Mouse (Mus musculus) CH12.LX (cell line): ENCODE data around the gene Astl. TPM values are rescaled to one million over a fixed set of nuclear protein-coding genes. Genes with fewer than 3 reads are reported as not detected.

Source experiments
- DNase-seq: peaks from one replicate; pipeline ENCODE4 v3.0.0-alpha.2; 2013; ENCODE audit errors: extremely low read depth
- H3K27ac ChIP-seq: 2 replicates; pipeline ENCODE4 v1.5.1; 2012; ENCODE audit warnings: low read depth, mild to moderate bottlenecking, control low read depth, moderate library complexity; ENCODE audit not compliant: insufficient read depth
- H3K27me3 ChIP-seq: replicated peaks from 2 replicates; pipeline ENCODE3; 2012; ENCODE audit warnings: inconsistent platforms
- H3K36me3 ChIP-seq, 2 experiments: replicated peaks in 1 of 2; 2 replicates each; pipeline versions ENCODE3 to v1.6.1; 2012; ENCODE audit warnings: inconsistent platforms in 1 of 2, low read length in 1 of 2, mild to moderate bottlenecking in 1 of 2, mixed read lengths in 1 of 2, moderate library complexity in 1 of 2; ENCODE audit not compliant: control insufficient read depth in 1 of 2, insufficient read depth in 1 of 2
- H3K4me1 ChIP-seq, 2 experiments: 2 replicates each; pipeline ENCODE4 v1.6.1; 2012; ENCODE audit warnings: inconsistent platforms in 1 of 2, moderate library complexity in 1 of 2; ENCODE audit not compliant: insufficient read depth in 2 of 2, control insufficient read depth in 1 of 2
- H3K4me2 ChIP-seq: 2 replicates; pipeline ENCODE4 v1.6.1; 2012; ENCODE audit warnings: low read depth, mild to moderate bottlenecking, control low read depth; ENCODE audit not compliant: poor library complexity, insufficient read depth, severe bottlenecking
- H3K4me3 ChIP-seq, 3 experiments: fragments of 150-350 bp in 1 of 3; sonication (generic) in 1 of 3; replicated peaks in 1 of 3; 2 replicates each; pipeline versions ENCODE3 to v1.5.1; 2011 to 2012; ENCODE audit warnings: low read depth in 2 of 3, low read length in 2 of 3, mild to moderate bottlenecking in 2 of 3, moderate library complexity in 2 of 3, control low read depth in 1 of 3, improper control_type of control experiment in 1 of 3, inconsistent platforms in 1 of 3, mixed read lengths in 1 of 3; ENCODE audit not compliant: poor library complexity in 1 of 3
- H3K79me2 ChIP-seq: replicated peaks from 2 replicates; pipeline ENCODE4 v1.6.1; 2012; ENCODE audit warnings: mild to moderate bottlenecking, moderate library complexity; ENCODE audit not compliant: control insufficient read depth, poor library complexity, insufficient read depth, severe bottlenecking; ENCODE audit errors: extremely low read depth
- H3K9ac ChIP-seq: 2 replicates; pipeline ENCODE4 v1.6.1; 2012; ENCODE audit warnings: low read depth, mild to moderate bottlenecking, control low read depth, moderate library complexity; ENCODE audit not compliant: insufficient read depth
- H3K9me3 ChIP-seq: replicated peaks from 2 replicates; pipeline ENCODE3; 2012; ENCODE audit warnings: low read length, inconsistent platforms, mixed read lengths
- BHLHE40 ChIP-seq: IDR thresholded peaks from 2 replicates; pipeline ENCODE4 v1.6.1; 2011; ENCODE audit warnings: mild to moderate bottlenecking, low read depth, low read length, improper control_type of control experiment
- CHD1 ChIP-seq: IDR thresholded peaks from 2 replicates; pipeline ENCODE4 v1.6.1; 2012; ENCODE audit warnings: low read depth, low read length, improper control_type of control experiment, inconsistent platforms
- CHD2 ChIP-seq: IDR thresholded peaks from 2 replicates; pipeline ENCODE4 v1.6.1; 2011; ENCODE audit warnings: low read length, improper control_type of control experiment
- CTCF ChIP-seq, 2 experiments: IDR thresholded peaks in 1 of 2; conservative IDR thresholded peaks in 1 of 2; 2 replicates each; pipeline ENCODE4 v1.5.1; 2011 to 2012; ENCODE audit warnings: low read depth in 2 of 2, low read length in 2 of 2, improper control_type of control experiment in 1 of 2, inconsistent platforms in 1 of 2, mild to moderate bottlenecking in 1 of 2, moderate library complexity in 1 of 2
- E2F4 ChIP-seq: IDR thresholded peaks from 2 replicates; pipeline ENCODE4 v1.6.1; 2011; ENCODE audit warnings: low read depth, low read length, improper control_type of control experiment; ENCODE audit not compliant: insufficient replicate concordance
- ELF1 ChIP-seq: IDR thresholded peaks from 2 replicates; pipeline ENCODE4 v1.6.1; 2014; ENCODE audit warnings: low read depth, mild to moderate bottlenecking, inconsistent platforms, low read length, improper control_type of control experiment
- EP300 ChIP-seq: IDR thresholded peaks from 2 replicates; pipeline ENCODE4 v1.6.1; 2011; ENCODE audit warnings: low read length, improper control_type of control experiment
- ETS1 ChIP-seq: conservative IDR thresholded peaks from 2 replicates; pipeline ENCODE4 v1.6.1; 2012; ENCODE audit warnings: low read depth, mild to moderate bottlenecking, inconsistent platforms, low read length, improper control_type of control experiment, moderate library complexity
- GABPA ChIP-seq: IDR thresholded peaks from 2 replicates; pipeline ENCODE4 v1.6.1; 2012; ENCODE audit warnings: low read depth, low read length, improper control_type of control experiment, inconsistent platforms; ENCODE audit not compliant: insufficient replicate concordance
- HCFC1 ChIP-seq: IDR thresholded peaks from 2 replicates; pipeline ENCODE4 v1.6.1; 2012; ENCODE audit warnings: low read depth, mild to moderate bottlenecking, inconsistent platforms, low read length, improper control_type of control experiment
- IRF4 ChIP-seq: IDR thresholded peaks from 2 replicates; pipeline ENCODE4 v1.6.1; 2014; ENCODE audit warnings: low read depth, mild to moderate bottlenecking, inconsistent platforms, low read length, improper control_type of control experiment
- JUN ChIP-seq: IDR thresholded peaks from 2 replicates; pipeline ENCODE4 v1.6.1; 2011; ENCODE audit warnings: low read depth, mild to moderate bottlenecking, low read length, improper control_type of control experiment, moderate library complexity; ENCODE audit not compliant: insufficient read depth
- JUND ChIP-seq: conservative IDR thresholded peaks from 2 replicates; pipeline ENCODE4 v1.6.1; 2011; ENCODE audit warnings: low read depth, low read length, improper control_type of control experiment
- KAT2A ChIP-seq: IDR thresholded peaks from 2 replicates; pipeline ENCODE4 v1.6.1; 2012; ENCODE audit warnings: low read length, improper control_type of control experiment, inconsistent platforms; ENCODE audit not compliant: insufficient replicate concordance
- MAFK ChIP-seq: IDR thresholded peaks from 2 replicates; pipeline ENCODE4 v1.6.1; 2011; ENCODE audit warnings: low read length, improper control_type of control experiment; ENCODE audit not compliant: insufficient replicate concordance
- MAX ChIP-seq: IDR thresholded peaks from 2 replicates; pipeline ENCODE4 v1.6.1; 2011; ENCODE audit warnings: low read length, improper control_type of control experiment
- MAZ ChIP-seq: IDR thresholded peaks from 2 replicates; pipeline ENCODE4 v1.6.1; 2012; ENCODE audit warnings: low read depth, mild to moderate bottlenecking, inconsistent platforms, low read length, improper control_type of control experiment, moderate library complexity
- MEF2A ChIP-seq: IDR thresholded peaks from 2 replicates; pipeline ENCODE4 v1.6.1; 2014; ENCODE audit warnings: low read depth, mild to moderate bottlenecking, inconsistent platforms, low read length, improper control_type of control experiment, borderline replicate concordance
- MXI1 ChIP-seq: IDR thresholded peaks from 2 replicates; pipeline ENCODE4 v1.6.1; 2011; ENCODE audit warnings: mild to moderate bottlenecking, low read depth, low read length, improper control_type of control experiment
- MYC ChIP-seq: IDR thresholded peaks from 2 replicates; pipeline ENCODE4 v1.6.1; 2011; ENCODE audit warnings: low read depth, mild to moderate bottlenecking, improper control_type of control experiment, low read length
- NELFE ChIP-seq: IDR thresholded peaks from 2 replicates; pipeline ENCODE4 v1.6.1; 2011; ENCODE audit warnings: low read depth, low read length, improper control_type of control experiment
- NRF1 ChIP-seq: IDR thresholded peaks from 2 replicates; pipeline ENCODE4 v1.6.1; 2014; ENCODE audit warnings: low read depth, mild to moderate bottlenecking, inconsistent platforms, low read length, improper control_type of control experiment, moderate library complexity
- PAX5 ChIP-seq: IDR thresholded peaks from 2 replicates; pipeline ENCODE4 v1.6.1; 2012; ENCODE audit warnings: low read length, inconsistent platforms, mixed read lengths
- POLR2A ChIP-seq: IDR thresholded peaks from 2 replicates; pipeline ENCODE4 v1.6.1; 2011; ENCODE audit warnings: low read depth, mild to moderate bottlenecking, improper control_type of control experiment, low read length
- POLR2AphosphoS2 ChIP-seq: IDR thresholded peaks from 2 replicates; pipeline ENCODE4 v1.6.1; 2011; ENCODE audit warnings: low read depth, low read length, improper control_type of control experiment
- RAD21 ChIP-seq: IDR thresholded peaks from 2 replicates; pipeline ENCODE4 v1.6.1; 2011; ENCODE audit warnings: low read depth, mild to moderate bottlenecking, low read length, improper control_type of control experiment, moderate library complexity
- RCOR1 ChIP-seq: conservative IDR thresholded peaks from 2 replicates; pipeline ENCODE4 v1.6.1; 2012; ENCODE audit warnings: low read depth, mild to moderate bottlenecking, inconsistent platforms, low read length, improper control_type of control experiment
- SIN3A ChIP-seq: IDR thresholded peaks from 2 replicates; pipeline ENCODE4 v1.6.1; 2012; ENCODE audit warnings: low read length, improper control_type of control experiment, inconsistent platforms
- SMC3 ChIP-seq: IDR thresholded peaks from 2 replicates; pipeline ENCODE4 v1.6.1; 2011; ENCODE audit warnings: low read depth, low read length, improper control_type of control experiment
- TBP ChIP-seq: conservative IDR thresholded peaks from 2 replicates; pipeline ENCODE4 v1.6.1; 2011; ENCODE audit warnings: low read depth, low read length, improper control_type of control experiment
- TCF12 ChIP-seq: IDR thresholded peaks from 2 replicates; pipeline ENCODE4 v1.6.1; 2014; ENCODE audit warnings: low read depth, mild to moderate bottlenecking, inconsistent platforms, low read length, improper control_type of control experiment
- UBTF ChIP-seq: IDR thresholded peaks from 2 replicates; pipeline ENCODE4 v1.6.1; 2012; ENCODE audit warnings: low read depth, mild to moderate bottlenecking, inconsistent platforms, low read length, improper control_type of control experiment, moderate library complexity
- USF1 ChIP-seq: IDR thresholded peaks from 2 replicates; pipeline ENCODE4 v1.6.1; 2014; ENCODE audit warnings: low read depth, mild to moderate bottlenecking, inconsistent platforms, low read length, improper control_type of control experiment
- USF2 ChIP-seq: conservative IDR thresholded peaks from 2 replicates; pipeline ENCODE4 v1.6.1; 2011; ENCODE audit warnings: low read depth, low read length, improper control_type of control experiment
- ZC3H11A ChIP-seq: IDR thresholded peaks from 2 replicates; pipeline ENCODE4 v1.6.1; 2012; ENCODE audit warnings: low read depth, mild to moderate bottlenecking, inconsistent platforms, low read length, improper control_type of control experiment
- ZKSCAN1 ChIP-seq: IDR thresholded peaks from 2 replicates; pipeline ENCODE4 v1.6.1; 2012; ENCODE audit warnings: low read depth, inconsistent platforms, low read length, improper control_type of control experiment, borderline replicate concordance
- ZMIZ1 ChIP-seq: IDR thresholded peaks from 2 replicates; pipeline ENCODE4 v1.6.1; 2012; ENCODE audit warnings: low read depth, mild to moderate bottlenecking, inconsistent platforms, low read length, improper control_type of control experiment
- ZNF384 ChIP-seq: IDR thresholded peaks from 2 replicates; pipeline ENCODE4 v1.6.1; 2012; ENCODE audit warnings: low read depth, low read length, improper control_type of control experiment, inconsistent platforms
- dilution Hi-C: fragments of 300-500 bp; cut with MboI; formaldehyde crosslinking; loops from 2 replicates; pipeline ENCODE4 v1.14.3; 2020; ENCODE audit warnings: low sequenced_read_pairs; ENCODE audit not compliant: extremely low pct_unique_long_range_greater_than_20kb, extremely low pct_ligation_motif_present
- in situ Hi-C: fragments of 300-500 bp; cut with MboI; formaldehyde crosslinking; loops from 3 replicates; pipeline ENCODE4 v1.14.3; 2019; ENCODE audit warnings: low sequenced_read_pairs, low pct_ligation_motif_present, low pct_unique_long_range_greater_than_20kb, mixed read lengths
- polyA plus RNA-seq: library from polyadenylated mRNA; unstranded; fragments of >175 nt; gene quantifications from 2 replicates; pipeline ENCODE4 v1.2.1, GENCODE M21; 2012; ENCODE audit warnings: low read depth; ENCODE audit not compliant: insufficient read length
- total RNA-seq, 2 experiments: library from RNA; depleted of rRNA; stranded (reverse); fragments of 300-350 nt in 1 of 2; fragments of >200 nt in 1 of 2; gene quantifications; 2 replicates each; pipeline ENCODE4 v1.2.3; 2012 to 2014

Astl gene
- total and polyA plus RNA-seq, 3 experiments, result 0.08 TPM; not detected in 2

- Histone ChIP-seq H3K36me3 (peaks cover 2 to 29% of the 10 kb centered on the region in 2 experiments), H3K9ac (peak within 1 kb of the TSS; percentile 88), H3K27me3 (no peaks in the 10 kb centered on the region), H3K9me3 (no peaks in the 10 kb centered on the region)
- dilution Hi-C loops, result no loop called here
- peak; percentile 72; the same call in 1 of the 2 replicates for TF ChIP-seq IRF4
- peak; percentile 80 for TF ChIP-seq ETS1
- TF ChIP-seq GABPA, result no peak
- TF ChIP-seq KAT2A, result no peak
- TF ChIP-seq BHLHE40, result peak; percentile 85
- no peak for TF ChIP-seq CHD1
- TF ChIP-seq MAZ, result peak; percentile 88
- TF ChIP-seq SMC3, result peak; percentile 14
- no peak for TF ChIP-seq MAFK
- peak; percentile 45 for TF ChIP-seq MEF2A
- TF ChIP-seq ZKSCAN1, result no peak
- TF ChIP-seq POLR2AphosphoS2, result peak; percentile 95
- peak; percentile 89 for TF ChIP-seq ELF1
- TF ChIP-seq TBP, result peak; percentile 96
- TF ChIP-seq RAD21, result no peak
- TF ChIP-seq E2F4, result no peak
- peak; percentile 25; the same call in 1 of the 2 replicates for TF ChIP-seq NRF1
- TF ChIP-seq POLR2A, result peak; percentile 100
- 0 out of 2 replicates have a peak, but pooled peaks have one; percentile 43 for TF ChIP-seq CHD2
- TF ChIP-seq ZNF384, result no peak
- no peak for TF ChIP-seq MYC
- TF ChIP-seq RCOR1, result peak; percentile 40; the same call in 1 of the 2 replicates
- no peak for TF ChIP-seq PAX5
- peak; percentile 100 for TF ChIP-seq NELFE
- TF ChIP-seq MXI1, result peak; percentile 90
- TF ChIP-seq JUN, result no peak
- no peak for TF ChIP-seq CTCF (conservative IDR thresholded peaks at IDR 0.05 in 1 of 2, IDR thresholded peaks at IDR 0.05 in 1 of 2; ENCODE audit: low read depth in 2 of 2, low read length in 2 of 2)
- TF ChIP-seq MAX, result no peak; the same call in none of the 2 replicates
- TF ChIP-seq JUND, result no peak
- TF ChIP-seq USF1, result peak; percentile 75
- peak; percentile 95 for TF ChIP-seq TCF12
- no peak for TF ChIP-seq ZC3H11A
- TF ChIP-seq EP300, result no peak
- TF ChIP-seq SIN3A, result peak; percentile 90
- TF ChIP-seq UBTF, result peak; percentile 91
- no peak; the same call in 1 of the 2 replicates for TF ChIP-seq USF2
- peak; percentile 99 for TF ChIP-seq ZMIZ1
- TF ChIP-seq HCFC1, result peak; percentile 56
- TF ChIP-seq, all 38 proteins: peak for 21
- in situ Hi-C loops, result no loop called here
- peaks cover 17% of the 10 kb centered on the region for H3K79me2 ChIP-seq
- peak within 1 kb of the TSS; percentile 98 for H3K27ac ChIP-seq
- H3K4me2 ChIP-seq, result peak within 1 kb of the TSS; percentile 91
- peak within 1 kb of the TSS; percentile 94 to 99 (median 95) for H3K4me3 ChIP-seq
- DNase-seq, result peak; percentile 98
- H3K4me1 ChIP-seq, result peaks cover 32 to 54% of the 10 kb centered on the region in 2 experiments
Observed at GRCm38 (mm10) chr2:127335767-127336496, 2.5 kb upstream of the Astl start, which contains the start of gene Dusp2. Dusp2 (plus strand) TSS chr2:127336159.
